Mouse (Mus musculus): ENCODE measurements around the gene Prima1. TPM values are rescaled to one million over a fixed set of nuclear protein-coding genes. Genes with fewer than 3 reads are reported as not detected.

The Prima1 gene
- total and polyA plus RNA-seq, 3 experiments, result not detected

- H3K79me2 ChIP-seq (ENCODE audit: control insufficient read depth, insufficient read depth, low read length, poor library complexity), result no peaks in the 10 kb centered on the region
- H3K4me1 ChIP-seq (ENCODE audit: control insufficient read depth in 1 of 2, insufficient read depth in 2 of 2, low read length in 2 of 2), result no peaks in the 10 kb centered on the region
- no peak overlapping the region for H3K27ac ChIP-seq (ENCODE audit: control insufficient read depth, low read depth, low read length)
- H3K4me3 ChIP-seq (ENCODE audit: control insufficient read depth in 1 of 2, insufficient read depth in 1 of 2, low read depth in 2 of 2, low read length in 2 of 2), result no peak overlapping the region
- no peaks in the 10 kb centered on the region for H3K27me3 ChIP-seq (ENCODE audit: control insufficient read depth in 1 of 2, insufficient read depth in 2 of 2, low read length in 2 of 2)
- H3K9ac ChIP-seq (ENCODE audit: control insufficient read depth, low read depth, low read length, poor library complexity, severe bottlenecking), result no peak overlapping the region
- DNase-seq (ENCODE audit: low read depth, low spot score), result no peak
- no peak for TF ChIP-seq MAFK (IDR thresholded peaks at IDR 0.05; ENCODE audit: borderline replicate concordance, low read depth, low read length)
- no peak for TF ChIP-seq GABPA (IDR thresholded peaks at IDR 0.05; ENCODE audit: low read depth, low read length)
- TF ChIP-seq E2F4 (IDR thresholded peaks at IDR 0.05; ENCODE audit: borderline replicate concordance, low read depth, low read length), result no peak
- no peak for TF ChIP-seq NRF1 (IDR thresholded peaks at IDR 0.05; ENCODE audit: insufficient read depth, low read depth, low read length, poor library complexity, severe bottlenecking)
- TF ChIP-seq MXI1 (IDR thresholded peaks at IDR 0.05; ENCODE audit: low read depth, low read length), result no peak
- TF ChIP-seq USF1 (IDR thresholded peaks at IDR 0.05; ENCODE audit: low read depth, low read length), result no peak
- no peak for TF ChIP-seq HCFC1 (IDR thresholded peaks at IDR 0.05; ENCODE audit: low read depth, low read length)
- TF ChIP-seq TAL1 (IDR thresholded peaks at IDR 0.05; ENCODE audit: low read length), result no peak
- TF ChIP-seq MAX (IDR thresholded peaks at IDR 0.05; ENCODE audit: low read length), result no peak
- no peak for TF ChIP-seq JUND (IDR thresholded peaks at IDR 0.05; ENCODE audit: low read depth, low read length)
- TF ChIP-seq NELFE (IDR thresholded peaks at IDR 0.05; ENCODE audit: low read depth, low read length), result no peak
- no peak for TF ChIP-seq EP300 (IDR thresholded peaks at IDR 0.05; ENCODE audit: low read depth in 1 of 2, low read length in 2 of 2)
- TF ChIP-seq ZNF384 (IDR thresholded peaks at IDR 0.05; ENCODE audit: low read depth, low read length), result no peak
- no peak for TF ChIP-seq TBP (IDR thresholded peaks at IDR 0.05; ENCODE audit: low read depth, low read length)
- no peak for TF ChIP-seq CHD2 (IDR thresholded peaks at IDR 0.05; ENCODE audit: low read length)
- no peak for TF ChIP-seq SMC3 (IDR thresholded peaks at IDR 0.05; ENCODE audit: low read depth, low read length)
- no peak for TF ChIP-seq SIN3A (IDR thresholded peaks at IDR 0.05; ENCODE audit: low read length)
- TF ChIP-seq POLR2A (IDR thresholded peaks at IDR 0.05; ENCODE audit: control insufficient read depth in 1 of 2, insufficient read depth in 1 of 2, low read depth in 1 of 2, low read length in 2 of 2, poor library complexity in 1 of 2), result no peak
- no peak for TF ChIP-seq ZKSCAN1 (IDR thresholded peaks at IDR 0.05; ENCODE audit: low read depth, low read length)
- H3K9me3 ChIP-seq (replicated peaks; ENCODE audit: insufficient read depth, low read length), result no peaks in the 10 kb centered on the region
- no peaks in the 10 kb centered on the region for H3K36me3 ChIP-seq (ENCODE audit: control insufficient read depth in 1 of 2, insufficient read depth in 2 of 2, low read length in 2 of 2)
Observed at GRCm38 (mm10) chr12:103189771-103190170, 52.2 kb downstream of the Prima1 start.

- H3K4me1 ChIP-seq (ENCODE audit: control insufficient read depth in 1 of 2, insufficient read depth in 2 of 2, low read length in 2 of 2), result no peaks in the 10 kb centered on the region
- H3K36me3 ChIP-seq (ENCODE audit: control insufficient read depth in 1 of 2, insufficient read depth in 2 of 2, low read length in 2 of 2), result no peaks in the 10 kb centered on the region
- H3K9me3 ChIP-seq (replicated peaks; ENCODE audit: insufficient read depth, low read length), result no peaks in the 10 kb centered on the region
- H3K9ac ChIP-seq (ENCODE audit: control insufficient read depth, low read depth, low read length, poor library complexity, severe bottlenecking), result no peak overlapping the region
- no peak for DNase-seq (ENCODE audit: low read depth, low spot score)
- no peaks in the 10 kb centered on the region for H3K79me2 ChIP-seq (ENCODE audit: control insufficient read depth, insufficient read depth, low read length, poor library complexity)
- no peak overlapping the region for H3K27ac ChIP-seq (ENCODE audit: control insufficient read depth, low read depth, low read length)
- H3K4me3 ChIP-seq (ENCODE audit: control insufficient read depth in 1 of 2, insufficient read depth in 1 of 2, low read depth in 2 of 2, low read length in 2 of 2), result no peak overlapping the region
- no peaks in the 10 kb centered on the region for H3K27me3 ChIP-seq (ENCODE audit: control insufficient read depth in 1 of 2, insufficient read depth in 2 of 2, low read length in 2 of 2)
- TF ChIP-seq RCOR1 (IDR thresholded peaks at IDR 0.05; ENCODE audit: low read depth, low read length) (no peak), CTCF (IDR thresholded peaks at IDR 0.05 in 2 of 3, conservative IDR thresholded peaks at IDR 0.05 in 1 of 3; ENCODE audit: control insufficient read depth in 1 of 3, insufficient read depth in 1 of 3, low read depth in 2 of 3, low read length in 3 of 3, poor library complexity in 1 of 3, severe bottlenecking in 1 of 3) (no peak), POLR2AphosphoS2 (IDR thresholded peaks at IDR 0.05; ENCODE audit: low read length) (no peak), TBP (IDR thresholded peaks at IDR 0.05; ENCODE audit: low read depth, low read length) (no peak), MEF2A (IDR thresholded peaks at IDR 0.05; ENCODE audit: extremely low read depth, insufficient replicate concordance, low read depth, low read length, poor library complexity, severe bottlenecking) (no peak), ZNF384 (IDR thresholded peaks at IDR 0.05; ENCODE audit: low read depth, low read length) (no peak), ZKSCAN1 (IDR thresholded peaks at IDR 0.05; ENCODE audit: low read depth, low read length) (no peak), NRF1 (IDR thresholded peaks at IDR 0.05; ENCODE audit: insufficient read depth, low read depth, low read length, poor library complexity, severe bottlenecking) (no peak), ZMIZ1 (IDR thresholded peaks at IDR 0.05; ENCODE audit: low read depth, low read length) (no peak), ETS1 (IDR thresholded peaks at IDR 0.05; ENCODE audit: low read depth, low read length) (no peak), MXI1 (IDR thresholded peaks at IDR 0.05; ENCODE audit: low read depth, low read length) (no peak), MAZ (IDR thresholded peaks at IDR 0.05; ENCODE audit: low read depth, low read length) (no peak), NELFE (IDR thresholded peaks at IDR 0.05; ENCODE audit: low read depth, low read length) (no peak), SMC3 (IDR thresholded peaks at IDR 0.05; ENCODE audit: low read depth, low read length) (no peak), GABPA (IDR thresholded peaks at IDR 0.05; ENCODE audit: low read depth, low read length) (no peak), E2F4 (IDR thresholded peaks at IDR 0.05; ENCODE audit: borderline replicate concordance, low read depth, low read length) (no peak), USF2 (IDR thresholded peaks at IDR 0.05; ENCODE audit: borderline replicate concordance in 1 of 2, insufficient read depth in 1 of 2, low read depth in 1 of 2, low read length in 2 of 2) (no peak)
Observed at GRCm38 (mm10) chr12:103188223-103188622, 53.7 kb downstream of the Prima1 start.
